8 mouse cellular contexts compared by ENCODE assay signal in the genomic region with DNA sequence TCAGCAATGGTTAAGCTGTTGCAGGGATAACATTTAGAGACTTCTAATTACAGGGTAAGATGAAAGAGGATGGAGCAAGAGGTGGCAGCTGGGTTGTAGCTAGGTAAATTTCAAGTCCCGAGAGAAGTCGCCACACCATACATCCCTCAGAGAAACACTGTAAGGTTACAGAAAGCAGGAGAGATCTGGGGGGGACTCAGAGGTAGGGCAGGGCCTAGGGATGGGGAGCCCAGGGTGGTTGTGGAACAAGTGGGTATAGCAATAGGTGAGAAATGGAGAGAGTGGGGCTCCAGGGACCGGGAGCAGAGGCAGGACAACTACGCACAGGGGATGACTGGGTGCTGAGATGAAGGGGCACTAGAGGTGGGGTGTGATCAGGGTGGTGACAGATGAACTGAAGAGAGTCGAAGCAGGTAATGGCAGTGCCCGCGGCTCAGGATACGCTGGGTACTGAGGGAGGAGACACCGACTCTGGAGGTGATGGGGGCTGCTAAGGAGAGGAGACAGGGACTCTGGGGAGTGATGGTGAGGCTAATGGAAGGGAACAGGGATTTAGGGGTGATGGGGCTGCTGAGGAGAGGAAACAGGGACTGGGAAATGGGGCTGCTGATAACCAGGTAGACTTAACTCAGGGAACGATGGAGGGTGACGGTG. TPM values are rescaled to one million over a fixed set of nuclear protein-coding genes. Genes with fewer than 3 reads are reported as not detected.
DNase-seq lines count a peak whose midpoint lies in the region; ATAC-seq and TF ChIP-seq lines count a peak whose summit lies in the region.

No protein-coding gene starts in this region.

- H3K9ac ChIP-seq in forebrain, embryonic 13.5 days = peak overlapping the region; percentile 89
- H3K9ac ChIP-seq in liver, adult 2 months (ENCODE audit: low read depth, low read length) = peak overlapping the region; percentile 91

- ATAC-seq in forebrain, embryonic 13.5 days = no peak

- H3K79me3 ChIP-seq in C2C12 (ENCODE audit: low read depth) = peaks cover 47% of the 10 kb centered on the region

- no peaks in the 10 kb centered on the region for H3K9me3 ChIP-seq in forebrain, embryonic 13.5 days (replicated peaks)

- no peak for TF ChIP-seq POLR2A in liver, adult 2 months (IDR thresholded peaks at IDR 0.05; ENCODE audit: extremely low read depth, insufficient read depth, low read length)
- no peak for TF ChIP-seq POLR2A in thymus, adult 2 months (IDR thresholded peaks at IDR 0.05; ENCODE audit: control insufficient read depth, extremely low read depth, insufficient read depth, low read length, poor library complexity)

- peak; percentile 54 for DNase-seq in cerebellum, adult 9-11 months
- no peak for DNase-seq in cerebellum, adult 11 months
- DNase-seq in liver, adult 2 months (ENCODE audit: extremely low read depth, low read depth, low spot score) = no peak
- peak; percentile 21 for DNase-seq in thymus, adult 2 months
- DNase-seq in adrenal gland, adult 18-20 months (ENCODE audit: low spot score in 2 of 2) = no peak
- DNase-seq in left cerebral cortex, adult 11 months (ENCODE audit: low spot score) = no peak

- no peak for TF ChIP-seq CTCF in C2C12 (IDR thresholded peaks at IDR 0.05; ENCODE audit: control insufficient read depth, insufficient read depth, insufficient read length)
- no peak for TF ChIP-seq CTCF in liver, adult 2 months (IDR thresholded peaks at IDR 0.05; ENCODE audit: low read depth, low read length)
- no peak for TF ChIP-seq CTCF in thymus, adult 2 months (IDR thresholded peaks at IDR 0.05; ENCODE audit: borderline replicate concordance, control insufficient read depth, extremely low read depth, insufficient read depth, low read length, poor library complexity)

- H3K27me3 ChIP-seq in C2C12 (ENCODE audit: control insufficient read depth, insufficient read depth, insufficient read length) = no peaks in the 10 kb centered on the region
- H3K27me3 ChIP-seq in forebrain, embryonic 13.5 days = no peaks in the 10 kb centered on the region
- H3K27me3 ChIP-seq in liver, adult 2 months (ENCODE audit: control insufficient read depth, insufficient read depth, low read length) = no peaks in the 10 kb centered on the region
- H3K27me3 ChIP-seq in thymus, adult 2 months (ENCODE audit: control insufficient read depth, insufficient read depth, low read length) = no peaks in the 10 kb centered on the region

- H3K4me1 ChIP-seq in forebrain, embryonic 13.5 days = peaks cover 42% of the 10 kb centered on the region
- peaks cover 20% of the 10 kb centered on the region for H3K4me1 ChIP-seq in liver, adult 2 months (ENCODE audit: control insufficient read depth, insufficient read depth, low read length)
- H3K4me1 ChIP-seq in thymus, adult 2 months (replicated peaks; ENCODE audit: control insufficient read depth, insufficient read depth, low read length) = peaks cover 25% of the 10 kb centered on the region

- H3ac ChIP-seq in C2C12 (ENCODE audit: control insufficient read depth, insufficient read length, low read depth) = peak overlapping the region; percentile 89

- H3K4me2 ChIP-seq in forebrain, embryonic 13.5 days = peak overlapping the region; percentile 79

- H3K27ac ChIP-seq in forebrain, embryonic 13.5 days = no peak overlapping the region
- peak overlapping the region; percentile 74 for H3K27ac ChIP-seq in liver, adult 2 months (replicated peaks; ENCODE audit: insufficient read depth, low read depth, low read length)
- H3K27ac ChIP-seq in thymus, adult 2 months (ENCODE audit: control insufficient read depth, insufficient read depth, low read length) = peak overlapping the region; percentile 24; the same call in 1 of the 2 replicates

- H3K79me2 ChIP-seq in C2C12 (ENCODE audit: control insufficient read depth, insufficient read depth) = peaks cover 86% of the 10 kb centered on the region
- H3K79me2 ChIP-seq in liver, adult 2 months (ENCODE audit: control insufficient read depth, insufficient read depth, low read length) = peaks cover 14% of the 10 kb centered on the region; the same call in 1 of the 2 replicates

- H3K36me3 ChIP-seq in C2C12 (ENCODE audit: control insufficient read depth, insufficient read depth) = peaks cover 56% of the 10 kb centered on the region
- H3K36me3 ChIP-seq in forebrain, embryonic 13.5 days (ENCODE audit: poor library complexity, severe bottlenecking) = peaks cover 48% of the 10 kb centered on the region
- peaks cover 27% of the 10 kb centered on the region for H3K36me3 ChIP-seq in liver, adult 2 months (ENCODE audit: control insufficient read depth, insufficient read depth, low read length)
- H3K36me3 ChIP-seq in thymus, adult 2 months (ENCODE audit: control insufficient read depth, insufficient read depth, low read length) = peaks cover 26% of the 10 kb centered on the region

- WGBS in forebrain, embryonic 13.5 days = 28% methylated on average over 11 of the region's 11 CpGs
- 23% methylated on average over 11 of the region's 11 CpGs for WGBS in liver, adult 2 months
- WGBS in thymus, adult 2 months = 12% methylated on average over 11 of the region's 11 CpGs

- peak overlapping the region; percentile 83 for H3K4me3 ChIP-seq in C2C12 (ENCODE audit: insufficient read depth, poor library complexity, severe bottlenecking)
- peak overlapping the region; percentile 84 for H3K4me3 ChIP-seq in forebrain, embryonic 13.5 days
- H3K4me3 ChIP-seq in liver, adult 2 months (ENCODE audit: insufficient read depth, low read depth, low read length) = peak overlapping the region; percentile 91
- H3K4me3 ChIP-seq in thymus, adult 2 months (ENCODE audit: control insufficient read depth, insufficient read depth, low read length) = peak overlapping the region; percentile 91

TF ChIP-seq in C2C12, 6 proteins besides CTCF, POLR2A, EP300 and RAD21:
- TF ChIP-seq USF1 (IDR thresholded peaks at IDR 0.05; ENCODE audit: low read depth) (no peak), CEBPB (IDR thresholded peaks at IDR 0.05; ENCODE audit: low read depth) (no peak), MYOD1 (IDR thresholded peaks at IDR 0.05; ENCODE audit: control insufficient read depth, insufficient read length, low read depth) (no peak), MYOG (IDR thresholded peaks at IDR 0.05; ENCODE audit: control insufficient read depth, extremely low read depth, insufficient read length) (no peak), FOSL1 (IDR thresholded peaks at IDR 0.05; ENCODE audit: insufficient read depth, low read length, poor library complexity, severe bottlenecking) (no peak), MAX (IDR thresholded peaks at IDR 0.05) (no peak)

RNA-seq across cellular contexts. Expression of gene Znfx1, which starts 1.3 kb away (rescaled TPM):
- polyA plus RNA-seq in C2C12 (2012; fragmentation: generic; extraction: Trizol) = 15.8 TPM
- polyA plus RNA-seq in forebrain, embryonic 13.5 days (2015; fragmentation: Nextera tagmentation; extraction: Ambion mirVana) = 5.6 and 6.2 TPM in 2 replicates
- 21.6 and 23.8 TPM in 2 replicates for total RNA-seq in liver, adult 2 months (2014; rRNA removed)
- 20.5 and 23.3 TPM in 2 replicates for polyA plus RNA-seq in liver, adult 2 months (2012; rRNA removed)
- 46.0 and 46.9 TPM in 2 replicates for polyA plus RNA-seq in thymus, adult 2 months (2012; rRNA removed)
- 10 to 100 TPM; 56.3 to 72.9 TPM for total RNA-seq in adrenal gland, adult 18-20 months (2021)

RNA-seq across cellular contexts. Expression of gene Ddx27, which starts 46.5 kb away (rescaled TPM):
- 76.4 TPM for polyA plus RNA-seq in C2C12 (2012; fragmentation: generic; extraction: Trizol)
- 46.7 and 50.0 TPM in 2 replicates for polyA plus RNA-seq in forebrain, embryonic 13.5 days (2015; fragmentation: Nextera tagmentation; extraction: Ambion mirVana)
- 11.1 and 11.2 TPM in 2 replicates for total RNA-seq in liver, adult 2 months (2014; rRNA removed)
- polyA plus RNA-seq in liver, adult 2 months (2012; rRNA removed) = 8.7 and 13.4 TPM in 2 replicates
- polyA plus RNA-seq in thymus, adult 2 months (2012; rRNA removed) = 46.0 and 50.6 TPM in 2 replicates
- 10 to 100 TPM; 30.6 to 35.9 TPM for total RNA-seq in adrenal gland, adult 18-20 months (2021)

Comparison
In these comparisons a context has a peak if more than half of its experiments do, and no peak if none do; other contexts are left out.
1. DNase-seq: peak in cerebellum, adult 9-11 months (single experiment) and thymus, adult 2 months (single experiment); none in cerebellum, adult 11 months (single experiment), liver, adult 2 months (single experiment), adrenal gland, adult 18-20 months (0 of 2) and left cerebral cortex, adult 11 months (single experiment).
2. Peak in every context shown above with its lines, with median percentiles within 50 percentile points of each other: H3K4me3 ChIP-seq.